Mouse (Mus musculus): ENCODE results near the gene Olfr153. TPM values are rescaled to one million over a fixed set of nuclear protein-coding genes. Genes with fewer than 3 reads are reported as not detected.
"Not testable (repeated sequence)": the region's sequence is repeated elsewhere in the genome, so short reads cannot be mapped to it uniquely, and the experiment has no call there.

Olfr153 gene
- polyA plus RNA-seq (2014; fragmentation: Nextera tagmentation; extraction: Ambion mirVana): not detected in 2 replicates

- H3K4me2 ChIP-seq (ENCODE audit: low read depth, severe bottlenecking): no peak within 1 kb of the TSS
- no peak within 1 kb of the TSS for H3K9ac ChIP-seq (ENCODE audit: low read length)
- H3K9me3 ChIP-seq (ENCODE audit: control insufficient read depth, low read length): no peaks in the 10 kb centered on the region
- no peaks in the 10 kb centered on the region for H3K27me3 ChIP-seq (ENCODE audit: control insufficient read depth, insufficient read depth, low read length)
- no peaks in the 10 kb centered on the region for H3K4me1 ChIP-seq (ENCODE audit: control insufficient read depth, insufficient read depth, low read length)
- no peak within 1 kb of the TSS for H3K27ac ChIP-seq (replicated peaks; ENCODE audit: low read depth, low read length)
- no peak within 1 kb of the TSS for H3K4me3 ChIP-seq (ENCODE audit: low read depth, low read length)
- DNase-seq (ENCODE audit: low spot score): no peak
- no peaks in the 10 kb centered on the region for H3K36me3 ChIP-seq (ENCODE audit: control insufficient read depth, insufficient read depth, low read length)
- no peak for ATAC-seq (ENCODE audit: insufficient number of reproducible peaks, low FRiP score, low TSS enrichment, low read depth)
Measured at GRCm38 (mm10) chr2:87531496-87531895, at the start of gene Olfr153. Gene Olfr153 (plus strand): TSS chr2:87531796.

DNA sequence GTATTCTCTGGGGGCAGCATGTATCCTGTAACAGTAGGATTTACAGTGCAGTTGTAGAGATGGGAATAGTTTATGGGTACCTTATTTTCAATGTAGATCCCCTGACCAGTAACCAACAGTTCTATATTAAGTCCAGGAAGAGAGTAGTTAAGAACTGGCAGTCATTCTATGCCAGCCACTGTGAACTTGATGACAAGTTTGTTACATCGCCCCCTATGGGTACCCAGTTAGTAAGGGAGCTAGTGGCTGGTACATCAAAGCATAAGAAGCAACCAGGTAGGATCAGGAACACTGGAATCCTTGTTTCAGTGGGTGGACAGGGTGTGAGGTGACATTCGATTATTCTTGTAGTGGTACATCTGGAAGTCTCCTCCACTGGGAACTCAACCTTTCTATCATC is 49.3 kb upstream of the Olfr153 start:
- no peak for ATAC-seq (ENCODE audit: insufficient number of reproducible peaks, low FRiP score, low TSS enrichment, low read depth)
- H3K27me3 ChIP-seq (ENCODE audit: control insufficient read depth, insufficient read depth, low read length): no peaks in the 10 kb centered on the region
- DNase-seq (ENCODE audit: low spot score): no peak
- H3K4me3 ChIP-seq (ENCODE audit: low read depth, low read length): no peak overlapping the region
- no peak overlapping the region for H3K9ac ChIP-seq (ENCODE audit: low read length)
- H3K9me3 ChIP-seq (ENCODE audit: control insufficient read depth, low read length): no peaks in the 10 kb centered on the region
- WGBS: 78% methylated on average over 2 of the region's 2 CpGs
- H3K4me2 ChIP-seq (ENCODE audit: low read depth, severe bottlenecking): no peak overlapping the region
- no peaks in the 10 kb centered on the region for H3K4me1 ChIP-seq (ENCODE audit: control insufficient read depth, insufficient read depth, low read length)
- no peak overlapping the region for H3K27ac ChIP-seq (replicated peaks; ENCODE audit: low read depth, low read length)
- H3K36me3 ChIP-seq (ENCODE audit: control insufficient read depth, insufficient read depth, low read length): no peaks in the 10 kb centered on the region

- not testable (repeated sequence) for H3K4me2 ChIP-seq (ENCODE audit: low read depth, severe bottlenecking); DNase-seq (ENCODE audit: low spot score); H3K36me3 ChIP-seq (ENCODE audit: control insufficient read depth, insufficient read depth, low read length); H3K27me3 ChIP-seq (ENCODE audit: control insufficient read depth, insufficient read depth, low read length); H3K9me3 ChIP-seq (ENCODE audit: control insufficient read depth, low read length); ATAC-seq (ENCODE audit: insufficient number of reproducible peaks, low FRiP score, low TSS enrichment, low read depth); H3K4me1 ChIP-seq (ENCODE audit: control insufficient read depth, insufficient read depth, low read length); H3K27ac ChIP-seq (replicated peaks; ENCODE audit: low read depth, low read length); H3K4me3 ChIP-seq (ENCODE audit: low read depth, low read length); H3K9ac ChIP-seq (ENCODE audit: low read length)
- WGBS: 91% methylated on average over 4 of the region's 5 CpGs
Measured at GRCm38 (mm10) chr2:87496993-87497392, 34.6 kb upstream of the Olfr153 start, which contains the start of gene Pramel7. Gene Pramel7 (minus strand): TSS chr2:87497093.

DNA sequence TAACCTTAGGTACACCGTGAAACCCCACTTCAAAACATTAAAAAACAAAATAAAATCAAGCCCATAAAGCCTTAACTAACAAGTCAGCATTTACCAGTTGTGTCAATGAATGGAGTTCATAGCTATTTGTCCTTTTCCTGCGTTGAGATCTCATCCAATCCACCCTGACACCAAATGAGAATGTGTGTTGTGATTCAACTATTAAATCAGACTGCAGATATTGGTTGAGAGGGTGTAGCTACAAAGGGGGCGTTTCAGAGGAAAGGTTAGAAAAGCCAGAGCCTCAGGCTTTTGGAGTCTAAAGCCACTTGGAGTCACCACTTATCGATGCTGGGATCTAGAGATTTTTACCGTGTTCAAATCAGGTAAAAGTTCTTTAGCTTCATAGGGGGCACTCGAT is 25.3 kb upstream of the Olfr153 start, which contains the start of gene Pramel6:
TSS of gene Pramel6 (plus strand) at position 301 of the 400 bp plus-strand sequence.
- Histone ChIP-seq H3K27ac (replicated peaks; ENCODE audit: low read depth, low read length) (no peak within 1 kb of the TSS), H3K36me3 (ENCODE audit: control insufficient read depth, insufficient read depth, low read length) (no peaks in the 10 kb centered on the region), H3K4me2 (ENCODE audit: low read depth, severe bottlenecking) (no peak within 1 kb of the TSS), H3K9ac (ENCODE audit: low read length) (no peak within 1 kb of the TSS), H3K9me3 (ENCODE audit: control insufficient read depth, low read length) (no peaks in the 10 kb centered on the region), H3K4me1 (ENCODE audit: control insufficient read depth, insufficient read depth, low read length) (no peaks in the 10 kb centered on the region), H3K4me3 (ENCODE audit: low read depth, low read length) (no peak within 1 kb of the TSS), H3K27me3 (ENCODE audit: control insufficient read depth, insufficient read depth, low read length) (no peaks in the 10 kb centered on the region)
- DNase-seq (ENCODE audit: low spot score): no peak
- ATAC-seq (ENCODE audit: insufficient number of reproducible peaks, low FRiP score, low TSS enrichment, low read depth): no peak
- 90% methylated on average over 6 of the region's 6 CpGs for WGBS

GRCm38 (mm10) chr2:87515046-87515445 is 16.6 kb upstream of the Olfr153 start:
- DNase-seq (ENCODE audit: low spot score): no peak
- no peaks in the 10 kb centered on the region for H3K9me3 ChIP-seq (ENCODE audit: control insufficient read depth, low read length)
- no peak overlapping the region for H3K27ac ChIP-seq (replicated peaks; ENCODE audit: low read depth, low read length)
- 91% methylated on average over 2 of the region's 2 CpGs for WGBS
- no peak overlapping the region for H3K9ac ChIP-seq (ENCODE audit: low read length)
- H3K27me3 ChIP-seq (ENCODE audit: control insufficient read depth, insufficient read depth, low read length): no peaks in the 10 kb centered on the region
- no peaks in the 10 kb centered on the region for H3K4me1 ChIP-seq (ENCODE audit: control insufficient read depth, insufficient read depth, low read length)
- H3K36me3 ChIP-seq (ENCODE audit: control insufficient read depth, insufficient read depth, low read length): no peaks in the 10 kb centered on the region
- ATAC-seq (ENCODE audit: insufficient number of reproducible peaks, low FRiP score, low TSS enrichment, low read depth): no peak
- no peak overlapping the region for H3K4me2 ChIP-seq (ENCODE audit: low read depth, severe bottlenecking)
- no peak overlapping the region for H3K4me3 ChIP-seq (ENCODE audit: low read depth, low read length)

DNA sequence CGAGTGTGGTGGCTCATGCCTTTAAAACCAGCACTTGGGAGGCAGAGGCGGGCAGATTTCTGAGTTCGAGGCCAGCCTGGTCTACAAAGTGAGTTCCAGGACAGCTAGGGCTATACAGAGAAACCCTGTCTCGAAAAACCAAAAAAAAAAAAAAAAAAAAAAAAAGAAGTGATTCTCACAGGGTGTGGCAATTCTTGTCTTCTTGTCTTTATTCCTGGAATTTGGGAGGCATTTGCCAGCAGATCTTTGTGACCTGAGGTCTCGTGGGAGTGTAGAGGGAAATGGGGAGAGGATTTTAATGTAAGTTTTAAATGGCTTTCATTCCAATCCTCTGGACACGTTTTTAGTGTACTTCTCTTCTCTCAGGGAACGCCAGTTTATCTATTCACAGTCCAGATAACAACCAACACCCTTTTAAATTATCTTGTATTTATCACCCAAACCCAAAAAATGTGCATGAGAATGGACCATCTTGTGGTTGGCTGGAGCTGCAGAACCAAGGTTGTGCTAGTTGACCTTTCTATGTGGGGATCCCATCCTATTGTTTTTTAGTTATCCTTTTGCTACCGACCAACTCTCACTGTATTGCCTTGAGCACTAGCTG is 16.0 kb upstream of the Olfr153 start:
- WGBS: 83% methylated on average over 7 of the region's 8 CpGs
- Histone ChIP-seq H3K27ac (replicated peaks; ENCODE audit: low read depth, low read length) (no peak overlapping the region), H3K36me3 (ENCODE audit: control insufficient read depth, insufficient read depth, low read length) (no peaks in the 10 kb centered on the region), H3K27me3 (ENCODE audit: control insufficient read depth, insufficient read depth, low read length) (no peaks in the 10 kb centered on the region), H3K4me2 (ENCODE audit: low read depth, severe bottlenecking) (no peak overlapping the region), H3K9me3 (ENCODE audit: control insufficient read depth, low read length) (no peaks in the 10 kb centered on the region), H3K4me1 (ENCODE audit: control insufficient read depth, insufficient read depth, low read length) (no peaks in the 10 kb centered on the region), H3K4me3 (ENCODE audit: low read depth, low read length) (no peak overlapping the region), H3K9ac (ENCODE audit: low read length) (no peak overlapping the region)
- DNase-seq (ENCODE audit: low spot score): no peak
- no peak for ATAC-seq (ENCODE audit: insufficient number of reproducible peaks, low FRiP score, low TSS enrichment, low read depth)

DNA sequence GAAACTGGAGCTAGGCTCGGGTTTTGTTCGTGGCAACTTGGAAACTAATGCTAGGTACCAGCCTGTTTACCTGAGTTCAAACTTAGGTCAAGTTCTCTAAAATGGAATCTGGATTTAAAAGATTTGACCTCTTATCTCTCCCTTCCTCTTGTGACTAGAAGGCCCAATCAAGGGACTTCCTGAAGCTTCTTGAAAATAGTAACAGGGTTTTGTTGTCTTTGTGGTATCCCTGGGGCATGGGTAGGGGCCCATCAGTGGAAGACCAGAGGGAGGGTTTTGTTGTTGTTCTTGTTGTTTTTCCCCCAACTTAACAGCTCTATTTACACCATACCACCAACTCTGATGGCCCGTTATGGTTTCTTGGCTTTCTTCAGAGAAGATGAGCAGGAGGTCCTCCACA is 15.0 kb upstream of the Olfr153 start:
- H3K4me3 ChIP-seq (ENCODE audit: low read depth, low read length): no peak overlapping the region
- no peak overlapping the region for H3K27ac ChIP-seq (replicated peaks; ENCODE audit: low read depth, low read length)
- H3K4me2 ChIP-seq (ENCODE audit: low read depth, severe bottlenecking): no peak overlapping the region
- no peaks in the 10 kb centered on the region for H3K4me1 ChIP-seq (ENCODE audit: control insufficient read depth, insufficient read depth, low read length)
- no peaks in the 10 kb centered on the region for H3K36me3 ChIP-seq (ENCODE audit: control insufficient read depth, insufficient read depth, low read length)
- WGBS: 84% methylated on average over 3 of the region's 3 CpGs
- no peaks in the 10 kb centered on the region for H3K9me3 ChIP-seq (ENCODE audit: control insufficient read depth, low read length)
- ATAC-seq (ENCODE audit: insufficient number of reproducible peaks, low FRiP score, low TSS enrichment, low read depth) (no peak), DNase-seq (ENCODE audit: low spot score) (no peak)
- H3K27me3 ChIP-seq (ENCODE audit: control insufficient read depth, insufficient read depth, low read length): no peaks in the 10 kb centered on the region
- H3K9ac ChIP-seq (ENCODE audit: low read length): no peak overlapping the region

- no peak overlapping the region for H3K4me3 ChIP-seq (ENCODE audit: low read depth, low read length)
- 89% methylated on average over 4 of the region's 4 CpGs for WGBS
- no peak for DNase-seq (ENCODE audit: low spot score)
- no peaks in the 10 kb centered on the region for H3K27me3 ChIP-seq (ENCODE audit: control insufficient read depth, insufficient read depth, low read length)
- no peaks in the 10 kb centered on the region for H3K9me3 ChIP-seq (ENCODE audit: control insufficient read depth, low read length)
- no peaks in the 10 kb centered on the region for H3K4me1 ChIP-seq (ENCODE audit: control insufficient read depth, insufficient read depth, low read length)
- H3K4me2 ChIP-seq (ENCODE audit: low read depth, severe bottlenecking): no peak overlapping the region
- no peak overlapping the region for H3K27ac ChIP-seq (replicated peaks; ENCODE audit: low read depth, low read length)
- no peak overlapping the region for H3K9ac ChIP-seq (ENCODE audit: low read length)
- no peak for ATAC-seq (ENCODE audit: insufficient number of reproducible peaks, low FRiP score, low TSS enrichment, low read depth)
- H3K36me3 ChIP-seq (ENCODE audit: control insufficient read depth, insufficient read depth, low read length): no peaks in the 10 kb centered on the region
Measured at GRCm38 (mm10) chr2:87520651-87521050, 10.9 kb upstream of the Olfr153 start.

All from limb, embryonic 11.5 days (tissue).